ENCODE assay signal across 15 mouse cellular contexts in the genomic region with DNA sequence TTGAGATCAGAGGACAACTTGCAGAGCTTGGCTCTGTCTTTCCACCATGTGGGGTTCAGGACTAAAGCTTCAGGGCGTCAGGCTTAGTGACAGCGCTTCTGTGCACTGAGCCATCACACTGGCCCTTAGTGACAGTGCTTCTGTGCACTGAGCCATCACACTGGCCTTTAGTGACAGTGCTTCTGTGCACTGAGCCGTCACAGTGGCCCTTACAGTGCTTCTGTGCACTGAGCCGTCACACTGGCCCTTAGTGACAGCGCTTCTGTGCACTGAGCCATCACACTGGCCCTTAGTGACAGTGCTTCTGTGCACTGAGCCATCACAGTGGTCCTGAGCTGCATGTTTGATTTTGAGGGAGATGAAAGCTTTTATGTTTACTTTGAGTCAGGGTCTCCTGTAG.
"Had no signal": no experiment of that assay in that cellular context is flagged by ENCODE, and none has a peak within 500 bp of the region (broad histone marks: within the 10 kb centered on the region; RNA-seq: fewer than 3 reads in every experiment).

No protein-coding gene starts in this region.

- DNase-seq: kidney, adult 18-20 months; layer of hippocampus, postnatal 36 days; liver, embryonic 13.5 days; lung, adult 2 months; lung, postnatal 14 days; lung, postnatal 4 days; thymus, adult 18-20 months; thymus, postnatal 36 days had no signal

- H3K4me1 ChIP-seq: liver, embryonic 13.5 days; midbrain, embryonic 12.5 days; midbrain, embryonic 15.5 days; neural tube, embryonic 12.5 days; neural tube, embryonic 15.5 days had no signal

- ATAC-seq: intestine, embryonic 16.5 days; midbrain, embryonic 15.5 days had no signal

- H3K4me3 ChIP-seq: layer of hippocampus, adult 2 months; left cerebral cortex, adult 2 months; liver, embryonic 13.5 days; midbrain, embryonic 12.5 days; midbrain, embryonic 15.5 days; neural tube, embryonic 12.5 days; neural tube, embryonic 15.5 days had no signal

- H3K27me3 ChIP-seq: liver, embryonic 13.5 days; midbrain, embryonic 12.5 days; midbrain, embryonic 15.5 days; neural tube, embryonic 12.5 days; neural tube, embryonic 15.5 days had no signal

- H3K9me3 ChIP-seq: midbrain, embryonic 12.5 days; midbrain, embryonic 15.5 days; neural tube, embryonic 15.5 days had no signal

- H3K4me2 ChIP-seq: liver, embryonic 13.5 days; midbrain, embryonic 12.5 days; midbrain, embryonic 15.5 days; neural tube, embryonic 12.5 days; neural tube, embryonic 15.5 days had no signal

- H3K27ac ChIP-seq: layer of hippocampus, adult 2 months; left cerebral cortex, adult 2 months; liver, embryonic 13.5 days; midbrain, embryonic 12.5 days; midbrain, embryonic 15.5 days; neural tube, embryonic 12.5 days; neural tube, embryonic 15.5 days had no signal

- H3K9ac ChIP-seq: liver, embryonic 13.5 days; midbrain, embryonic 12.5 days; midbrain, embryonic 15.5 days; neural tube, embryonic 12.5 days; neural tube, embryonic 15.5 days had no signal
